Mouse (Mus musculus): Measurements from ENCODE around the gene Zfp451. TPM values are rescaled to one million over a fixed set of nuclear protein-coding genes. Genes with fewer than 3 reads are reported as not detected.
"Not testable (repeated sequence)": the region's sequence is repeated elsewhere in the genome, so short reads cannot be mapped to it uniquely, and the experiment has no call there.

Gene Zfp451
- 29.2 and 30.0 TPM in 2 replicates for polyA plus RNA-seq (2016; fragmentation: Nextera tagmentation; extraction: Ambion mirVana)

DNA sequence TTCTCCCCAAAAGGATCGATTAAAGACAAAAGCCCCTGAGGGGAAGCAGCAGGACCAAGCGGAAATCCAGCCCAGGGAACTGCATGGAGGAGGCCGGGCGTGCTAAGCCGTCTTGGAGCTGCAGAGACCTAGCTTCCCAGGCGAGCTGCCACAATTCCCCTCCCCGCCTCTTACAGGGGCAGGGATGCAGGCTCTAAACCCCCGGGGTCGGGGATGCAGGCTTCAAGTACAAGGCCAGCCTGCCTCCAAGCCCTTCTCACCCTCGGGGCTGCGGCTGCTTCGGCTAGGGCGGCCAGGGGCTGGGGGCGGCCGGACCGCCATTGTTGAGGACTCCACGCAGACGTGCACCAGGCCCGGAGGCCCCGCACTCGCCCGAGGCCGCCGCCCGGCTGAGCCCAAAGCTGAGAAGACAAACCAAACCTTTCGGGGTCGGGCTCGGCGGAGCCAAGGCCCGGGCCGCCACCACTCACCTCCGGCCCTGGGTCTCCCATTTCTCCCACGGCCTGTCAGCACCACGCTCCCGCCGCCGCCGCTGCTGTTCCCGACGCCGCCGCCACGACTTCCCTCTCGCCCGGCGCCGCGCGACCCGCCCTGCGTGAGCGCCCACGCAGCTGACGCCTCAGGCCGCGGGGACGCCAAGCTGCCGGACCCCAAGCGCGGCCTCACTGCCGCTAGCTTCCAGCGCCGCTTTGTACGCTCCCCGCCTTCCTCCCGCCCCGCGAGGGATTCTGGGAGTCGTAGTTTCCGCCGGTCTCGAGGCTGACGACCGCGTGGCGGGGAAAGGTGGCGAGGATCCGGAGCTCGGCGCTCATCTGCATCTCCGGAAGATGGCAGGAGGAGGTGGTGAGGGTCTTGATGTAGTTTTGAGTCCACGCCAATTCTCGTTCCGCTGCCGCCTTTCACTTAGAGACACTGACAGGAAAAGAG, at the start of gene Zfp451:
TSS of gene Zfp451 (minus strand) at position 728 of the 927 bp plus-strand sequence.
- peaks cover 23% of the 10 kb centered on the region for H3K4me1 ChIP-seq (replicated peaks)
- DNase-seq (ENCODE audit: low spot score): peak; percentile 93
- H3K27me3 ChIP-seq (ENCODE audit: insufficient read depth, poor library complexity, severe bottlenecking): no peaks in the 10 kb centered on the region
- peaks cover 43% of the 10 kb centered on the region for H3K36me3 ChIP-seq
- peak within 1 kb of the TSS; percentile 86 for H3K4me3 ChIP-seq
- WGBS: under 1% methylated on average over 85 of the region's 85 CpGs
- H3K27ac ChIP-seq: peak within 1 kb of the TSS; percentile 98
- no peaks in the 10 kb centered on the region for H3K9me3 ChIP-seq

DNA sequence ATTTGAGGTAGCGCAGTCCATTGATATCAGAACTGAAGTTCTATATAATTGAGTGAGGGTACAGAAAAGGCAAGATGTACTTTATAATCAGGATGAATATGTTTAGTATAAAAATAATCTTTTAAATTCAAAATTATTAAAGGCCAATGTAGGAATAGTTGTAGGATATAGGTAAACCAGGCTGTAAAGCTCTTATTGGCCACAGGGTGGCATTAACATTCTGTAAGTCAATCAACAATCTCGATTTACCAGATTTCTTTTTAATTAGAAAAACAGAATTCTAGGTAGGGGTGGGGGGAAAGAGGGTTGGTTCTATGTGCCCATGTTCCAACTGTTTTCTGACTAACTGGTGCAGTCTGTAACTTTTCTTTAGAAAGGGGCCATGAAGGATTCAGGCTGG, 32.4 kb upstream of the Zfp451 start:
- WGBS: 94% methylated on average over 2 of the region's 2 CpGs
- Histone ChIP-seq H3K27ac (no peak overlapping the region), H3K4me3 (no peak overlapping the region), H3K9me3 (no peaks in the 10 kb centered on the region), H3K4me1 (replicated peaks) (no peaks in the 10 kb centered on the region), H3K27me3 (ENCODE audit: insufficient read depth, poor library complexity, severe bottlenecking) (no peaks in the 10 kb centered on the region), H3K36me3 (no peaks in the 10 kb centered on the region)
- no peak for DNase-seq (ENCODE audit: low spot score)

DNA sequence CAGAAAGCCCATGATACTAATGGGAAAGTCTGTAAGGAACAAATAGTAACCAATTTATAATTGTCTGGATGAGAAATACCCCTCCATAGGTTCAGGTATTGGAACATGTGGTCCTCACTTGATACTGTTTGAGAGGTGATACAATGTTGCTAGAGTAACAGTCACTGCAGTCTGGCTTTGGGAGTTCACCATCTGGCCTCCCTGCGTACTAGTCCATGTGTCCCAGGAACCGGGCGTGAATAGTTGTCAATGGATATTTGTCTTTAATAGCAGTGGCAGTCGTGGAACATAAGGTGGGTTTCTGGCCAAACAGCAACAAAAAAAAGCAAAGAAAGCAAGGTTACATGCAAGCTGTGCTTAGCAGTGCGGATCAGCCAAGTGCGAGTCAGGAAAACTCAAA, 29.4 kb upstream of the Zfp451 start:
- H3K9me3 ChIP-seq: no peaks in the 10 kb centered on the region
- DNase-seq (ENCODE audit: low spot score): no peak
- WGBS: 81% methylated on average over 6 of the region's 6 CpGs

DNA sequence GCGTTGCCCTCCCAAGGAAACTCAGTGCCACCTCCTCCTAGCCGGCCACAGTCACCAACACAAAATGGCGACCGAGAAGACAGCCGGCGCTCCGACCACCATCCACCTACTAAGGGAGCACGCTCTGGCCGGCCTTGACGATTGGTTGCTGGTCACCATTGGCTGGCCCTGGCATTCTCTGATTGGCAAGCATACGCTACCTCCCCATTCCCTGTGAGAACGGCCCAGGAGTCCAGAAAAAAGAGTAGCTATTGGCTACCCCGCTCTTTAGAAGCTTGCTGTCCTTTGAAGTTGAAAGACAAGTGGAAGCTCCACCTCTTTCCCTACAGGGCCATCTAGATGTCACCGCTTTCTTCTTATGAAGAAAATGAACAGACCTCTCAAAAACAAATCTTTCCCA, 24.6 kb upstream of the Zfp451 start:
- 93% methylated on average over 14 of the region's 14 CpGs for WGBS
- H3K36me3 ChIP-seq; H3K27ac ChIP-seq; DNase-seq (ENCODE audit: low spot score); H3K9me3 ChIP-seq; H3K27me3 ChIP-seq (ENCODE audit: insufficient read depth, poor library complexity, severe bottlenecking); H3K4me1 ChIP-seq (replicated peaks); H3K4me3 ChIP-seq: not testable (repeated sequence)

More for the DNA sequence above, 29.4 kb upstream of the Zfp451 start:
- Histone ChIP-seq H3K4me1 (replicated peaks) (no peaks in the 10 kb centered on the region), H3K36me3 (no peaks in the 10 kb centered on the region), H3K4me3 (no peak overlapping the region), H3K27ac (no peak overlapping the region), H3K27me3 (ENCODE audit: insufficient read depth, poor library complexity, severe bottlenecking) (no peaks in the 10 kb centered on the region)

DNA sequence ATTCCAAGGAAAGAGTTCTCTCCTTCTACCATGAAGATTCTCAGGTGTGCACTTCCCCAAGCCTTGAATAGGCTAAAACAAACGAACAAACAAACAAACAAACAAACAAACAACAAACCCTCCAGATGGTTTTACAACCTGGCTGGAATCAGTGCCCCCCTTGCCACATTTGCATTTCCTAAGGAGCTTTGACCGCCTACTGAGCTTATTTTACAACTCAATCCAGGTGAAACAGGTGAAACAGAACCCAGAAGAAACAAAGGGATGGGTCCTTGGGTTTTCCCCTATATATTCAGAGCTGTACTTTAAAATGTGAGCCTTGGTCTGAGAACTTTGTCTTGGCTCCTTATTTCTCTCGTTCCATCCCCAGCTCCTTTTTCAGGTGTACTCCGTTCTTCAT, 16.2 kb upstream of the Zfp451 start:
- WGBS: 73% methylated on average over 4 of the region's 4 CpGs
- Histone ChIP-seq H3K4me1 (replicated peaks) (no peaks in the 10 kb centered on the region), H3K27me3 (ENCODE audit: insufficient read depth, poor library complexity, severe bottlenecking) (no peaks in the 10 kb centered on the region), H3K27ac (no peak overlapping the region), H3K9me3 (peaks cover 9% of the 10 kb centered on the region; the same call in 1 of the 2 replicates), H3K36me3 (no peaks in the 10 kb centered on the region), H3K4me3 (no peak overlapping the region)
- DNase-seq (ENCODE audit: low spot score): no peak

DNA sequence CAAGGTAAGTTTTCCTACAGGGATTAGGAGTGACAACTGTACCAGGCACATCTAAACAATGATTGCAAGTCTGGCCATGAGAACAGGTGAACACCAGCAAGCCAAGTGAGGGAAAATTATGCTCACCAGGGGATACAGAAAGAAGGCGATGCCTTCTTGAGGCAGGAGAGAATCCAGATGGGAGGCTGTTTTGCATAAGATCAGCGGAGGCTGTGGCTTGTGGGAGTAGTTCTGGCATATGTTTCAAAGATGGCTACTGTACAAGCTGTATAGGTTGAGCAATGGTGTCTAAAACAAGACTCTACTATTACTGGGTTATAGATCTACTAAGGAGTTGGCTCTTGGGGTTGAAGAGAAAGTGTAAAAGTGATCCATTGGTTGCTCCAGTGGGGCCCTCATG, 3.5 kb upstream of the Zfp451 start:
- no peaks in the 10 kb centered on the region for H3K9me3 ChIP-seq
- DNase-seq (ENCODE audit: low spot score): no peak
- H3K27me3 ChIP-seq (ENCODE audit: insufficient read depth, poor library complexity, severe bottlenecking): no peaks in the 10 kb centered on the region
- 82% methylated on average over 2 of the region's 2 CpGs for WGBS
- peaks cover 13% of the 10 kb centered on the region for H3K4me1 ChIP-seq (replicated peaks)
- no peak overlapping the region for H3K27ac ChIP-seq
- no peak overlapping the region for H3K4me3 ChIP-seq
- H3K36me3 ChIP-seq: peaks cover 5% of the 10 kb centered on the region

DNA sequence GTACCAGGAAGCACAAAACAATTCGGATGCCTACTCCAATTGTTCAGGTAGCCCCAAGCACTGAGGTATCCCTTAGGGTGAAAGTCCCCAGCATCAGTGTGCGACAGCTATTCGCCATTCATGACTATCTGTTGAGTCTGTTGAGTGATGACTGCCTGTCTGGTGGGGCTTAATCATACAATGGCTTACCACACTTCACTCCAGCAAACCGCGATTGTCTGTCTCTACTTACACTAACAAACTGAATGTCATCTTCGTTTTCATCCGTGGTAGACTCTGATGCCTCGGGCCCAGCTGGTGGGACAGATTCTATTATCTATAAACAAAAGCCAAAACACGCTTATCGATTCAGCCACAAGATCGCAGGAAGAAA, 914 bp downstream of the Zfp451 start:
- peaks cover 49% of the 10 kb centered on the region for H3K36me3 ChIP-seq
- H3K27ac ChIP-seq: peak overlapping the region; percentile 98
- H3K4me1 ChIP-seq (replicated peaks): peaks cover 23% of the 10 kb centered on the region
- peak overlapping the region; percentile 86 for H3K4me3 ChIP-seq
- WGBS: 12% methylated on average over 11 of the region's 11 CpGs
- DNase-seq (ENCODE audit: low spot score): no peak
- H3K27me3 ChIP-seq (ENCODE audit: insufficient read depth, poor library complexity, severe bottlenecking): no peaks in the 10 kb centered on the region
- H3K9me3 ChIP-seq: no peaks in the 10 kb centered on the region

DNA sequence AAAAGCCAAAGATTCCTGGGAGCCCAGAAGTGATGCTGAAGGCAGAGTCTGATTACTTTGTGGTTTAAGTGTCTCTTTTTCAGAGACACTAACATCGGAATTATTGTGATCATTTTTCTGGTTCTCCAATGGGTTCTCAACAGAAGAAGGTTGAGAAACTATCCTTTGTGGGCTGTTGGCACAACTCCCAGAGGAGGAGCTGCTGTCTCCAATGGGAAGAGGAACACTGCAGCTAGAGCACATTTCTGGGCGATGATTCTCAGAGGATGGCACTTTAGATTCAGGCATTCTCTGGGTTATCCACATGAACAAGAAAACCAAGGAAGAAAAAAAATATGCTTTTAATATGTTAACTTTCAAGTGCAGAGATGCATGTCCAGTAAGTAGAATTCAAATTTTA, 11.1 kb downstream of the Zfp451 start:
- WGBS: 94% methylated on average over 2 of the region's 2 CpGs
- Histone ChIP-seq H3K36me3 (peaks cover 97% of the 10 kb centered on the region), H3K27me3 (ENCODE audit: insufficient read depth, poor library complexity, severe bottlenecking) (no peaks in the 10 kb centered on the region), H3K9me3 (no peaks in the 10 kb centered on the region), H3K27ac (no peak overlapping the region), H3K4me3 (no peak overlapping the region), H3K4me1 (replicated peaks) (no peaks in the 10 kb centered on the region)
- DNase-seq (ENCODE audit: low spot score): no peak

DNA sequence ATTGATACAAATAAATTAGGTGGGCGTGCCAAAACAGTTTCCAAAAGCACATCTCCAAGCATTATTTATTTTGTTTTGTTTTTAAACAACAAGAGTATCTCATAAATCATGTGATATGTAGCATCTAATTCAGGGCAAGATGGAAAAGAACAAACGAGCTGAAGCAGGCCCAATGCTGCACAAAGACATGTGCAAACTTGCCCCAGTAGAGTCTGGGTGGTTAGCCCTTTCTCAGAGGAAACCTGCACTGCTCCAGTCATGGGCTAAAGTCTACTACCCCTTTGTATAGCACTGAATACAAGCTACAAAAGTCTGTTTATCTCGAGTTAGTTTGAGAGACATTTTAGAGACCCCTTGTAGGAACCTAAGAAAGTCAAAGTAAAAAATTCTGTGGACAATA, 14.8 kb downstream of the Zfp451 start:
- H3K27me3 ChIP-seq (ENCODE audit: insufficient read depth, poor library complexity, severe bottlenecking): no peaks in the 10 kb centered on the region
- peaks cover 93% of the 10 kb centered on the region for H3K36me3 ChIP-seq
- H3K27ac ChIP-seq: no peak overlapping the region
- 86% methylated on average over 3 of the region's 3 CpGs for WGBS
- H3K9me3 ChIP-seq: no peaks in the 10 kb centered on the region
- H3K4me1 ChIP-seq (replicated peaks): no peaks in the 10 kb centered on the region
- DNase-seq (ENCODE audit: low spot score): no peak
- no peak overlapping the region for H3K4me3 ChIP-seq

DNA sequence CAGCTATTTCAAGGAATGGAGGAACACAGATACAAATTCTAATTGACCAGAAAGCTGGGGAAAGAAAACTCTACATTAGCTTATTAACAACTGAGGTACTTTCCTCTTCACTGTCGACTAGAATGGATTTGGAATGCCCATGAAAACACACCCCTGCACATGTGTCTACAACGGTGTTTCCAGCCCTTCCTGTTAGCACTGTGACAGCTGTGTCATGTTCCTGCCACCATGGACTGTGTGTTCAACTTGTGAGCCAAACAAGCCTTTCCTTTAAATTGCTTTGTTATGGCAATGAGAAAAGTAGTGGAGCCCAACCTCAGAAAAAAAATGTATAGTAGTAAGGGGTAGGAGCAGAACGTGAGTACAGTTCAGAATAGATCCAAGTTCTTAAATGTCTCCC, 25.9 kb downstream of the Zfp451 start:
- Histone ChIP-seq H3K36me3 (peaks cover 37% of the 10 kb centered on the region), H3K4me3 (no peak overlapping the region), H3K27ac (no peak overlapping the region), H3K4me1 (replicated peaks) (no peaks in the 10 kb centered on the region), H3K9me3 (no peaks in the 10 kb centered on the region), H3K27me3 (ENCODE audit: insufficient read depth, poor library complexity, severe bottlenecking) (no peaks in the 10 kb centered on the region)
- no peak for DNase-seq (ENCODE audit: low spot score)
- 80% methylated on average over 3 of the region's 3 CpGs for WGBS

DNA sequence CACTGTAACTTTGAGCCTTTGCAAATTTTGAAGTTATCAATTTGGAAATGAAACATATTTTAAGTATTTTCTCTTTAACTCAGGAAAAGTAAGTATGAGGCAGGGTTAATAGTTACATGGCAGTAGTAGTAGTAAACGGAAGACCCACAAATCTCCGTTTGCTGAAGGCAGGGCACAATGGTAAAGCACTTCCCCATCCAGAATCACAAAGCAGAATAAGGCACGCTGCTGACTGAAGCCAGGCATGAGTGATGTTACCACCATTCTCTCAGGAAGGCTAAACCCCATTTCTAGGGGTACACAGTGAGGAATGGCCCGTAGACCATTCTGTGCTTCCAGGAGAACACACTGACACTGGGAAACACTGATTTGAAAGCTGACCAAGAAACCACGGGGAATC, 26.3 kb downstream of the Zfp451 start:
- H3K27ac ChIP-seq: no peak overlapping the region
- no peak overlapping the region for H3K4me3 ChIP-seq
- no peaks in the 10 kb centered on the region for H3K4me1 ChIP-seq (replicated peaks)
- WGBS: 90% methylated on average over 5 of the region's 5 CpGs
- H3K36me3 ChIP-seq: peaks cover 37% of the 10 kb centered on the region
- DNase-seq (ENCODE audit: low spot score): no peak
- H3K9me3 ChIP-seq: no peaks in the 10 kb centered on the region
- H3K27me3 ChIP-seq (ENCODE audit: insufficient read depth, poor library complexity, severe bottlenecking): no peaks in the 10 kb centered on the region

DNA sequence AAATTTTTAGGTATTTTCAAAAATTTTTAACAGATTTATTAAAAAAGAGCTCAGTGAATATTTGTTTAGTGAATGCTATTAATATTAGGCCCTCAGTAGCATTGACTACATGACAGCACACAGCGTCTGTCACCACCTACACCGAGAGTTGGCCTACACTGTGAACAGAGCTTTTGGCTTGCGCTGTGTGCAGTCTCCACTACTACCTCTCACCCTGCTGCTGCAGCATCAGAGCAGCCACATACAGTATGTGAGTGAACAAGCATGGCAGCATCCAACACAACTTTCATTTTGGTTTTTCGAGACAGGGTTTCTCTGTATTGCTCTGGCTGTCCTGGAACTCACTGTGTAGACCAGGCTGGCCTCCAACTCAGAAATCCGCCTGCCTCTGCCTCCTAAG, 29.8 kb downstream of the Zfp451 start:
- Histone ChIP-seq H3K4me3 (no peak overlapping the region), H3K9me3 (no peaks in the 10 kb centered on the region), H3K4me1 (replicated peaks) (no peaks in the 10 kb centered on the region), H3K27ac (no peak overlapping the region), H3K27me3 (ENCODE audit: insufficient read depth, poor library complexity, severe bottlenecking) (no peaks in the 10 kb centered on the region), H3K36me3 (peaks cover 46% of the 10 kb centered on the region)
- WGBS: 98% methylated on average over 5 of the region's 5 CpGs
- DNase-seq (ENCODE audit: low spot score): no peak

DNA sequence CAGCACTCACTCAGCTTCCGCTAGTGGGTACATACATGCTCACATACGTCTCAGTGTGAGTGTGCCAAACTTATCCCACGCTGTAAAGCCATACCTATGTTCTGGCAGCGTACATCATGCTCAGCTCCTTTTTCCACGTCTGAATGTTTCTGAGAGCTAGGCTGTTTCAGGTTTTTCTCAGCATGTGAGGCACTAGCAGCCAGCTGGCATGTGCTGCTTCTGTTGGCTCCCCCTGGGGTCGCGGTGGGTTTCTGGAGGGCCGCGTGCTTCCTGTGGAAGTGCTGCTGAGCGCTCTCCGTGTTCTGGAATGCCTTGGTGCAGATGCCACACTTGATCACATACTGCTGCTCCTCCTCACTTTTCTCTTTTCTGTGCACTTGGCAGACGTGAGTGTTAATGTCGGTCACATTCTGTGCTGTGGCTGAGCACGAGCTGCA, 38.2 kb downstream of the Zfp451 start:
- WGBS: 91% methylated on average over 14 of the region's 14 CpGs
- DNase-seq (ENCODE audit: low spot score): no peak
- no peak overlapping the region for H3K4me3 ChIP-seq
- no peak overlapping the region for H3K27ac ChIP-seq
- no peaks in the 10 kb centered on the region for H3K27me3 ChIP-seq (ENCODE audit: insufficient read depth, poor library complexity, severe bottlenecking)
- no peaks in the 10 kb centered on the region for H3K9me3 ChIP-seq
- H3K36me3 ChIP-seq: peaks cover 72% of the 10 kb centered on the region
- no peaks in the 10 kb centered on the region for H3K4me1 ChIP-seq (replicated peaks)

Measured in hindbrain, embryonic 10.5 days (tissue).